Mouse (Mus musculus): Measurements from ENCODE around the gene Pno1. TPM values are rescaled to one million over a fixed set of nuclear protein-coding genes. Genes with fewer than 3 reads are reported as not detected.

The Pno1 gene
- polyA plus RNA-seq, 1 experiment from 2014 or later = 73.9 TPM

GRCm38 (mm10) chr11:17221126-17221525 is 9.8 kb upstream of the Pno1 start:
- no peak overlapping the region for H3K4me2 ChIP-seq
- ATAC-seq (replicated peaks; ENCODE audit: insufficient number of reproducible peaks, low FRiP score, low TSS enrichment) = no peak
- no peaks in the 10 kb centered on the region for H3K9me3 ChIP-seq (replicated peaks; ENCODE audit: control insufficient read depth, low read length)
- no peak overlapping the region for H3K9ac ChIP-seq (ENCODE audit: low read depth, low read length)
- 95% methylated on average over 8 of the region's 8 CpGs for WGBS (ENCODE audit: insufficient replicate concordance)
- no peak overlapping the region for H3K4me3 ChIP-seq (ENCODE audit: low read depth, low read length)
- no peak overlapping the region for H3K27ac ChIP-seq (ENCODE audit: low read depth, low read length)
- no peaks in the 10 kb centered on the region for H3K4me1 ChIP-seq (ENCODE audit: control insufficient read depth, insufficient read depth, low read length)
- H3K36me3 ChIP-seq (ENCODE audit: control insufficient read depth, insufficient read depth, low read length) = no peaks in the 10 kb centered on the region
- no peaks in the 10 kb centered on the region for H3K27me3 ChIP-seq (ENCODE audit: control insufficient read depth, insufficient read depth, low read length)

DNA sequence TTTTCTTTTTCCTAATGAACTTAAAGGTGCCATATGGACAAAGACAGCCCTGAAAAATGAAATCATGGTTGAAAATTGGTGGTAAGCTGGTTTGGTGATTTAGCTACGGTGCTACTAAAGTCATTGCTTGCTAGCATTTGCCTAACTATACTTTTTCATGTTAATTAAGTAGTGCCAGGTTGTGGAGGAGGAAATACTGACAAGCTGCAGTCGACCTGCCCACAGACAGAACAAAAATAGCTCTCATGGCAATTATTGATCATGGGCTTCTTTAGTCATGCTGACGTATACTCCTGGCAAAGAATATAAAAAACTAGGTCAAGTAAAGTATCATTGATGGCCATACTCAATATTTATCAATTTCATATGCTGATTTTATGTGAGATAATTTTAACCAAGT is 4.1 kb upstream of the Pno1 start:
- Histone ChIP-seq H3K4me1 (ENCODE audit: control insufficient read depth, insufficient read depth, low read length) (peaks cover 9% of the 10 kb centered on the region), H3K9me3 (replicated peaks; ENCODE audit: control insufficient read depth, low read length) (no peaks in the 10 kb centered on the region), H3K4me3 (ENCODE audit: low read depth, low read length) (no peak overlapping the region), H3K36me3 (ENCODE audit: control insufficient read depth, insufficient read depth, low read length) (no peaks in the 10 kb centered on the region), H3K27ac (ENCODE audit: low read depth, low read length) (no peak overlapping the region), H3K27me3 (ENCODE audit: control insufficient read depth, insufficient read depth, low read length) (no peaks in the 10 kb centered on the region), H3K4me2 (no peak overlapping the region), H3K9ac (ENCODE audit: low read depth, low read length) (no peak overlapping the region)
- 85% methylated on average over 3 of the region's 3 CpGs for WGBS (ENCODE audit: insufficient replicate concordance)
- ATAC-seq (replicated peaks; ENCODE audit: insufficient number of reproducible peaks, low FRiP score, low TSS enrichment) = no peak

- Histone ChIP-seq H3K4me3 (ENCODE audit: low read depth, low read length) (peak overlapping the region; percentile 90; the same call in 1 of the 2 replicates), H3K4me1 (ENCODE audit: control insufficient read depth, insufficient read depth, low read length) (peaks cover 11% of the 10 kb centered on the region), H3K27me3 (ENCODE audit: control insufficient read depth, insufficient read depth, low read length) (no peaks in the 10 kb centered on the region), H3K4me2 (peak overlapping the region; percentile 69), H3K27ac (ENCODE audit: low read depth, low read length) (no peak overlapping the region), H3K9me3 (replicated peaks; ENCODE audit: control insufficient read depth, low read length) (no peaks in the 10 kb centered on the region), H3K9ac (ENCODE audit: low read depth, low read length) (peak overlapping the region; percentile 87; the same call in 1 of the 2 replicates), H3K36me3 (ENCODE audit: control insufficient read depth, insufficient read depth, low read length) (peaks cover 2% of the 10 kb centered on the region)
- WGBS (ENCODE audit: insufficient replicate concordance) = 46% methylated on average over 5 of the region's 5 CpGs
- no peak for ATAC-seq (replicated peaks; ENCODE audit: insufficient number of reproducible peaks, low FRiP score, low TSS enrichment)
These were observed 1.6 kb upstream of the Pno1 start for GRCm38 (mm10) chr11:17212903-17213509.

- Histone ChIP-seq H3K9me3 (replicated peaks; ENCODE audit: control insufficient read depth, low read length) (no peaks in the 10 kb centered on the region), H3K4me1 (ENCODE audit: control insufficient read depth, insufficient read depth, low read length) (peaks cover 11% of the 10 kb centered on the region), H3K27ac (ENCODE audit: low read depth, low read length) (0 out of 2 replicates have a peak overlapping the region, but pooled peaks have one; percentile 69), H3K9ac (ENCODE audit: low read depth, low read length) (peak overlapping the region; percentile 87), H3K36me3 (ENCODE audit: control insufficient read depth, insufficient read depth, low read length) (peaks cover 4% of the 10 kb centered on the region), H3K4me3 (ENCODE audit: low read depth, low read length) (peak overlapping the region; percentile 90), H3K27me3 (ENCODE audit: control insufficient read depth, insufficient read depth, low read length) (no peaks in the 10 kb centered on the region), H3K4me2 (peak overlapping the region; percentile 69)
- ATAC-seq (replicated peaks; ENCODE audit: insufficient number of reproducible peaks, low FRiP score, low TSS enrichment) = no peak; the same call in 1 of the 2 replicates
- WGBS (ENCODE audit: insufficient replicate concordance) = 2% methylated on average over 10 of the region's 10 CpGs
These were observed 750 bp upstream of the Pno1 start for GRCm38 (mm10) chr11:17212141-17212495.

- no peaks in the 10 kb centered on the region for H3K27me3 ChIP-seq (ENCODE audit: control insufficient read depth, insufficient read depth, low read length)
- H3K27ac ChIP-seq (ENCODE audit: low read depth, low read length) = no peak overlapping the region
- H3K4me2 ChIP-seq = no peak overlapping the region
- peaks cover 8% of the 10 kb centered on the region; the same call in 1 of the 2 replicates for H3K36me3 ChIP-seq (ENCODE audit: control insufficient read depth, insufficient read depth, low read length)
- H3K4me3 ChIP-seq (ENCODE audit: low read depth, low read length) = no peak overlapping the region
- no peak overlapping the region for H3K9ac ChIP-seq (ENCODE audit: low read depth, low read length)
- WGBS (ENCODE audit: insufficient replicate concordance) = 87% methylated on average over 6 of the region's 6 CpGs
- no peaks in the 10 kb centered on the region for H3K9me3 ChIP-seq (replicated peaks; ENCODE audit: control insufficient read depth, low read length)
- H3K4me1 ChIP-seq (ENCODE audit: control insufficient read depth, insufficient read depth, low read length) = no peaks in the 10 kb centered on the region
- ATAC-seq (replicated peaks; ENCODE audit: insufficient number of reproducible peaks, low FRiP score, low TSS enrichment) = no peak
These were observed 8.9 kb downstream of the Pno1 start for GRCm38 (mm10) chr11:17202481-17202880.

DNA sequence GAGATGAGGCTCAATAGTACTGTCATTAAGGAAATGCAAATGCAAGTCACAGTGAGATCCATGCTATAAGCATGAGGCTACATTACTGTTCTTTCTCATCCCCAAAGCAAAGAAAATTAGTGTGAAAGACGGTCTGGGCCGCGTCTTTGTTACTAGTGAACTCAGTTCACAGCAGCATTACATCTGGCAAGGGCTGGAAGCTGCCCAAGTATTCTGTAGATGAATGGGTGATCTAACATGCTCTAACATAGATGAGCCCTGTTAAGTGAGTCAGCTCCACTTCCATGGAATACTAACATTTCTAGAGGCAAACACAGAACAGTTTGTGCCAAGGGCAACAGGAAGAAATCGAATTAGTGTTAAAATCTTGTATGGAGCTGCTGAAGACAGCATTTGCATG is 10.4 kb downstream of the Pno1 start:
- no peak for ATAC-seq (replicated peaks; ENCODE audit: insufficient number of reproducible peaks, low FRiP score, low TSS enrichment)
- Histone ChIP-seq H3K4me1 (ENCODE audit: control insufficient read depth, insufficient read depth, low read length) (no peaks in the 10 kb centered on the region), H3K4me2 (no peak overlapping the region), H3K9ac (ENCODE audit: low read depth, low read length) (no peak overlapping the region), H3K4me3 (ENCODE audit: low read depth, low read length) (no peak overlapping the region), H3K36me3 (ENCODE audit: control insufficient read depth, insufficient read depth, low read length) (peaks cover 15% of the 10 kb centered on the region), H3K9me3 (replicated peaks; ENCODE audit: control insufficient read depth, low read length) (no peaks in the 10 kb centered on the region), H3K27me3 (ENCODE audit: control insufficient read depth, insufficient read depth, low read length) (no peaks in the 10 kb centered on the region), H3K27ac (ENCODE audit: low read depth, low read length) (no peak overlapping the region)
- WGBS (ENCODE audit: insufficient replicate concordance) = 91% methylated on average over 4 of the region's 4 CpGs

DNA sequence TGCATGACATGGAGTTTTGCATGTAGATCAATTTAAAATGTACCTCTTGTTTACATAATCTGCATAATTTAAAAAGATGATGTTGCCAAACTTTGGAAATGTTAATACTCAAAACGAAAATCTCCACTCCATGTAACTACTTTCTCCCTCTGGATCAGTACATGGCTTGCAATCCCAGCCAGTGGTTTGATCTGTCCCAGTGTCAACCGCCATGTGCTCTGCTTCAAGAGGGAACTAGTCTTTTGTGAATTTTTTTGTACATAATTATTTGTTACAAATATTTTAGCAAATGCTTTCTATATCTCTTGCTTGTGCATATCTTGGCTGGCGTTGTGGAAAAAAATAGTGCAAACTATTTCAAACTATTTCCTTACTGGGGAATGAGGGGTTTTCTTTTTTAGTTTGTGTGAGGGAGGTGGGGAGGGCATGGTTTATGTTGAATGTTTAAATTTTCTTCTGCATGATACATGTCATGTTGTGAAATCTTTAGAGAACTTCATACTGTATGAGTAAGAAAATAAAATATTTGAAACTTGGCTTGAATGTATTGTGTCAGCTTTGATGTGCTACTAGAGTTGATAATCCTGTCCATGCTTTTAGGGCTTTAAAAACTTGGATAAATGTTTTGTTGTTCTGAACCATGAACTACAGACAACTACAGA is 11.4 kb downstream of the Pno1 start:
- ATAC-seq (replicated peaks; ENCODE audit: insufficient number of reproducible peaks, low FRiP score, low TSS enrichment) = no peak
- no peaks in the 10 kb centered on the region for H3K4me1 ChIP-seq (ENCODE audit: control insufficient read depth, insufficient read depth, low read length)
- H3K9me3 ChIP-seq (replicated peaks; ENCODE audit: control insufficient read depth, low read length) = no peaks in the 10 kb centered on the region
- peaks cover 22% of the 10 kb centered on the region for H3K36me3 ChIP-seq (ENCODE audit: control insufficient read depth, insufficient read depth, low read length)
- no peak overlapping the region for H3K4me2 ChIP-seq
- H3K9ac ChIP-seq (ENCODE audit: low read depth, low read length) = no peak overlapping the region
- H3K27me3 ChIP-seq (ENCODE audit: control insufficient read depth, insufficient read depth, low read length) = no peaks in the 10 kb centered on the region
- H3K27ac ChIP-seq (ENCODE audit: low read depth, low read length) = no peak overlapping the region
- H3K4me3 ChIP-seq (ENCODE audit: low read depth, low read length) = no peak overlapping the region
- 89% methylated on average over 3 of the region's 3 CpGs for WGBS (ENCODE audit: insufficient replicate concordance)

DNA sequence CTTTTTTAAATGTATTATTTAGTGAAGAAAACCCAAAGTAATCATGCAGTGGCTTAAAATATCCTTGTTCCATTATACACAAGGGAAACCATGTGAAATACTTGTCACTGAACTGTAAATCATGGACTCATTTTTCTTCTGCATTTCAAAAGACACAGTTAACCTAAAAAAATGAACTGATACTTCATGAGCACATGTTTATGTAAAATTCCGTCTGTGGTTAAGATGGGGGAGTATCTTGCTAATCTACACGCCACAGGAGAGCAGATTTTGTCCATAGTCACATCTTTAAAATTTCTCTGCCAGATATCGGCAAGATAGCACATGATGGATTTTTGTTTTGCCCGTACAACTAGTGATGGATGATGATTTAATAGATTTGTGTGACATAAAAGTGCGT is 12.2 kb downstream of the Pno1 start:
- H3K4me2 ChIP-seq = no peak overlapping the region
- no peaks in the 10 kb centered on the region for H3K4me1 ChIP-seq (ENCODE audit: control insufficient read depth, insufficient read depth, low read length)
- WGBS (ENCODE audit: insufficient replicate concordance) = 87% methylated on average over 5 of the region's 5 CpGs
- no peak overlapping the region for H3K9ac ChIP-seq (ENCODE audit: low read depth, low read length)
- H3K4me3 ChIP-seq (ENCODE audit: low read depth, low read length) = no peak overlapping the region
- H3K36me3 ChIP-seq (ENCODE audit: control insufficient read depth, insufficient read depth, low read length) = peaks cover 26% of the 10 kb centered on the region
- no peak for ATAC-seq (replicated peaks; ENCODE audit: insufficient number of reproducible peaks, low FRiP score, low TSS enrichment)
- H3K9me3 ChIP-seq (replicated peaks; ENCODE audit: control insufficient read depth, low read length) = no peaks in the 10 kb centered on the region
- no peaks in the 10 kb centered on the region for H3K27me3 ChIP-seq (ENCODE audit: control insufficient read depth, insufficient read depth, low read length)
- no peak overlapping the region for H3K27ac ChIP-seq (ENCODE audit: low read depth, low read length)

Data from heart, embryonic 11.5 days (tissue).